Mouse (Mus musculus): ENCODE measurements around the gene Adamts3.

The Adamts3 gene

GRCm38 (mm10) chr5:89709459-89709858 lies 173.7 kb downstream of the Adamts3 start:
- DNase-seq (ENCODE audit: low spot score), result no peak

DNA sequence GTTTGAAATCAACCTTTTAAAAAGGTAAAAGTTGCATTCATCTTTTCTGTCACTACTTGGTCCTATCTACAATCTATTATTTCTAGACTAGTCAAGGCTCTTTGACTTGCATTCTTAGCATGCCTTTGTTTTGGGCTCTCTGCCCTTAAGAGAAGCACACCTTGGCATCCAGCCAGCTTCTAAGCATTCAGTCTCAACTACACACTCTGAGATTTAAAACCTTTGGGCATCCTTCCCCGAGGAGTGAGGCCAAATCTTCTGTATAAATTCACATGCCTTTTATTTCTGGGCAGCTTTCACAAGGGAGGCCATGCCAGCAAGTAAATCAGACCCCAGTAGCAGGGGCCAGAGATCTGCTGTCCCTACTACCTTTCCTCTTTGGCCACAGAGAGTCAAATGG lies 178.9 kb downstream of the Adamts3 start:
- no peak for DNase-seq (ENCODE audit: low spot score)

- DNase-seq (ENCODE audit: low spot score), result no peak
Measured at GRCm38 (mm10) chr5:89701241-89702007, 181.7 kb downstream of the Adamts3 start.

DNA sequence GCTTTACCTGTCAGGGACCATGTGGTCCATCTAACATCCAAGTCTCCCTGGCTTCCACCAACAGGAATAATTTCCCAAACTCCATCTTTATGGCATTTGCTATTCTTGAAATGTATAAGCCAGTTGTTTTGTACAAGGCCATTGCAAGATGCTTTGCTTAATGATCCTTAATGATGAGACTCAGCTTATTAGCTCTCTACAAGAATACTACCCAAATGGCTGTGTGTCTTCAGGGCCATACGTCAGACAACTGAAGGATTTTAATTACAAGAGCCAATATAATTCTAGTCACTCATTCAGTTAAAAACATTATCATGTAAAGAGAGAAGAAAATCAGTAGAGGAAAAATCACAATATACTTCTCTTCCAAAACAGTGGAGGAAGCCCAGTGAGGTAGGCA lies 195.3 kb downstream of the Adamts3 start:
- DNase-seq (ENCODE audit: low spot score), result no peak

DNA sequence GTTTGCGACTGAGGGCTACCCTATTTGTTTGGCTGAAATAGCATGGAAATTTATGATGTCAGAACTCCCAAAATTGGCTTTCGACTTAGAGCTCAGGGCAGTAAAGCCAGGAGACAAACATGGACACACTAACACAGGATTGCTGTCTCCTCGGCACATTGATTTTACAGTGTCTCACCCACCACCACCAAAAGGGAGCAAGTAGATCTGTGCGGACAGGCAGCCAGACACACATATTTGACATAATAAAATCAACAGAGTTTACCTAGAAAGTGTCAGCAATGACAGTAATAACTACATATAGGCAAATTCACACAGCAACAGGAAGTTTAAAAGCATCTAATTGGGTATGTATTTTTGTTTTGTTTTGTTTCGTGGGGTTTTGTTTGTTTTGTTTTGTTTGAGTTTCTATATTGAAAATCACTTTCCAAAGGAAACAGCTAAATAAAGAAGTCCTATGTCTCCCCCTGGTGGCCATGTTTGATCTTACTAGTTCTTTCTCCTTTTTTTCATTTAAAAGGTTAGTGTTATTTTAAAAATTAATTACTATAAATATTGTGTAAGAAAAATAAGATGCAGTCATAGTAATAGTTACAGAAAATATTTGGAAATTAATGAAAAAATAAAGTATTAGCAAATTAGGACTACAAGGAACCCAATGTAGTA lies 203.1 kb downstream of the Adamts3 start:
- no peak for DNase-seq (ENCODE audit: low spot score)

DNA sequence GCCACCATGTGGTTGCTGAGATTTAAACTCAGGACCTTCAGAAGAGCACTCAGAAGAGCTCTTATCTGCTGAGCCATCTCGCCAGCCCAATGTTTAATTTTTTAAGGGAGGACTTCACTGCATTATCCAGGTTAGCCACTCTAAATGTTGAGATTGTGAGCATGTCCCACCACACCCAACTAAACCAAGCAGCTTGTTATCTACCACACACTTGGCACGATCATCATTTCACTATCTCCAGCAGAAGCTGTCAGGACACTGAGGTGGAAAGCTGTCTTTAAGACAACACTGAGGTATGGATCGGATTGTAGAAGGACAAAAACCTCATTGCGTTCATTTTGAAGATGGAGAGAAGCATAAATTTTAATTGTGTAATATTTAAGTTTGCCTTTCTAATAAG lies 205.0 kb downstream of the Adamts3 start:
- DNase-seq (ENCODE audit: low spot score), result no peak

DNA sequence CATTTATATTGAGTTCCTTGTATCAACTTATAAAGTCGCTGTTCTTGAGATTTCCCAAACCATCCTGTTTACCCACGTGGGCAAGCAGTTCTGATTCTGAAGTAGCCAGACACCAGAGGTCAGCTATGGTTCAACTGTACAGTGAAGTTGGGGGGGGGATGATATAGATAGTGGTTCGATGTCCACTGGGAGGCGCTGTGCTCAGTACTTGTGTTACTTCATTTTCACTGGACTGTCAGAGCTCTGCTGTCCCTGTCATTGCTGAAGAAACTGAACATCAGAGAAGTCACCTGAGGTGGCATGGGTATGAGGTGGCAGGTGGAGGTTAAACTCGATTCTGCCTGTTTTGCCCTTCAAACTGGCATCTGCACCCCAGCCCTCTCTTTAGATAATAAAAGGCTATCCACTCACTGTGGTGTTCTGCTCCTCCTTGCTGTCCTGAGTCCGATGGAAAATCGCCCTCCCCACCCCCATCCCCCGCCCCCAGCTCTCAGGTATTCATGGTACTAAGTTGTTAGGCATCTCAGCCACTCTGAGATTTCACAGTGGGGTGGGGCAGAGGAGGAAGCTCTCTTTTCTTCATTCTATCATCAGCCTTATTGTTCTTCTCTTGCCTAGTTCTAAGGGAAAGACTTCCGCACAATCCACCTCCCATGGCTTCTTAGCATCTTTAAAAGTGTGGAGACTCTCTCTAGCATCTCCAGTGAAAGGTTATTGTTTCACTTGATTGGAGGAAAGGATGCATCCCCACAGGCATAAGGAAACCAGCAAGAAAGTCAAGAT lies 208.9 kb downstream of the Adamts3 start:
- no peak for DNase-seq (ENCODE audit: low spot score)

- no peak for DNase-seq (ENCODE audit: low spot score)
Measured at GRCm38 (mm10) chr5:89672950-89673349, 210.2 kb downstream of the Adamts3 start.

- DNase-seq (ENCODE audit: low spot score), result no peak
Measured at GRCm38 (mm10) chr5:89654327-89654726, 228.8 kb downstream of the Adamts3 start.

DNA sequence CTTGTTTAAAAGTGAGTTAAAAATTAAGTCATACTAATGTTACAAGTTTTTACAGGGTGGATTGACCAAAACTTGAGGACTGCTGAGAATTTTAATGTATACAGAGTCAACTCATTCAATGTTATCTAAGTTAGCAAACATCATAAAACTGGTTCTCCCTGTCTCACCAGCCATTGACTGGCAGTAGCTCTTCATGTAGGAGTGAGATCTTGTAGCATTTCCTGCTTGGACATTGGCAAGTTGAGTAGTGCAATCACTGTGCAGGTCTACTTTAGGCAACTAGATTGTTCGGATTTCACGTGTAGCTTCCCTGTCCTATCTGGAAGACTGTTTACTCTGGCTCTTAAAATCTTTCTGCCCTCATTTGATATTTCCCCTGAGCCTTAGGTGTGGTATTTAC lies 229.3 kb downstream of the Adamts3 start:
- no peak for DNase-seq (ENCODE audit: low spot score)

GRCm38 (mm10) chr5:89646940-89647339 lies 236.2 kb downstream of the Adamts3 start:
- DNase-seq (ENCODE audit: low spot score), result no peak

DNA sequence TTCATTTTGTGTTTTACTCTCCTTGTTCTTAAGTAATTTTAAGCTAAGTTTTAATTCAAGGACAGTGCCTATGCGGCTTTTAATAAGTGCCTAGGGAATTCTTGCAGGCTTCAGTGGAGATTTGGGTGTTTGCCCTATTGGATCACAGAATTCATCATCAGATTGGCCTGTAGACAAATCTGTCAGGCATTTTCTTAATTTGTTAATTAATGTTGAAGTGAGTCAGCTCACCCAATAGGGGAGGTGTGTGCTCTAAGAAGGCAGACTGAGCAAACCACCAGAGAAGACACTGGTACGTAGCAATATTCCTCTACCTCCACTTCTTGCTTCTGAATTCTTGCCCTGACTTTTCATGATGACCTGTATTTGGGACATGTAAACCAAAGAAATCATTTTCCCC lies 247.7 kb downstream of the Adamts3 start:
- no peak for DNase-seq (ENCODE audit: low spot score)

DNA sequence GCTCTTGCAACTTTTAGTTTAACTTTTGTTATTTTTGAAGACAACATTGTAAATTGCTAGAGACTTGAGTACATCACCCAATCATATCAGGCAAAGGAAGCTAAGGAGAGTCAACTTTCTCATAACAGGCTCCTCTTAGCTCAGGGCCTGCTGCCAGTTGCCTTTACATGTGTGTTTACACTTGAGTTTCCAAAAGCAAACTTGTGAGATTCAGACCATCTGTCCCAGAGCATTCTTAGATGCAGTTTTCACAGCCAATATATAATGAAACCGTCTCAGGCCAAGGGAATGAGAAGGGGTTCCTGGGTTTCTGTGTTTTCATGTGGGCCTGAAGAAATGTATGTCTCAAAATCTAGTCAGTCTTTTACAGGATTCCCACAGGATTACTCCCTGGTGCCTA lies 251.5 kb downstream of the Adamts3 start:
- DNase-seq (ENCODE audit: low spot score), result no peak
